Mouse (Mus musculus) testis, adult 2 months (tissue): ENCODE measurements around the gene Arl6ip1. TPM values are rescaled to one million over a fixed set of nuclear protein-coding genes. Genes with fewer than 3 reads are reported as not detected.
A peak's percentile ranks its signal among the peaks of the same experiment; 100 is the strongest.

Source experiments
- H3K27ac ChIP-seq: fragments of 200-500 bp; 2 replicates; pipeline ENCODE4 v1.5.1; 2012; ENCODE audit warnings: low read depth, low read length; ENCODE audit not compliant: control insufficient read depth, insufficient read depth
- H3K27me3 ChIP-seq: fragments of 200-500 bp; 2 replicates; pipeline ENCODE4 v1.6.1; 2012; ENCODE audit warnings: mild to moderate bottlenecking, low read length, moderate library complexity; ENCODE audit not compliant: control insufficient read depth, insufficient read depth
- H3K36me3 ChIP-seq: fragments of 200-500 bp; 2 replicates; pipeline ENCODE4 v1.6.1; 2012; ENCODE audit warnings: mild to moderate bottlenecking, low read length; ENCODE audit not compliant: control insufficient read depth, insufficient read depth
- H3K4me1 ChIP-seq: fragments of 200-500 bp; 2 replicates; pipeline ENCODE4 v1.6.1; 2012; ENCODE audit warnings: low read length; ENCODE audit not compliant: control insufficient read depth, insufficient read depth
- H3K4me3 ChIP-seq: fragments of 200-500 bp; 2 replicates; pipeline ENCODE4 v1.5.1; 2012; ENCODE audit warnings: low read depth, mild to moderate bottlenecking, low read length, moderate library complexity, mixed read lengths; ENCODE audit not compliant: control insufficient read depth
- CTCF ChIP-seq: fragments of 200-500 bp; IDR thresholded peaks from 2 replicates; pipeline ENCODE4 v1.5.1; 2012; ENCODE audit warnings: low read depth, mild to moderate bottlenecking, inconsistent platforms, low read length, moderate library complexity; ENCODE audit not compliant: control insufficient read depth, insufficient read depth, insufficient replicate concordance
- POLR2A ChIP-seq: fragments of 200-500 bp; IDR thresholded peaks from 2 replicates; pipeline ENCODE4 v1.6.1; 2012; ENCODE audit warnings: low read depth, mild to moderate bottlenecking, inconsistent platforms, low read length, moderate library complexity; ENCODE audit not compliant: control insufficient read depth
- polyA plus RNA-seq: library from polyadenylated mRNA; depleted of rRNA; stranded (reverse); fragments of >200 nt; gene quantifications from 2 replicates; pipeline ENCODE4 v1.2.3, GENCODE M21; 2012

The Arl6ip1 gene
- polyA plus RNA-seq, 1 experiment, result 197 TPM

- Histone ChIP-seq H3K27me3 (no peaks in the 10 kb centered on the region), H3K4me3 (peak overlapping the region; percentile 36), H3K4me1 (peaks cover 3% of the 10 kb centered on the region), H3K36me3 (no peaks in the 10 kb centered on the region; the same call in 1 of the 2 replicates), H3K27ac (no peak overlapping the region)
- no peak for TF ChIP-seq POLR2A
- TF ChIP-seq CTCF, result no peak
These were observed 12.5 kb downstream of the Arl6ip1 start for GRCm38 (mm10) chr7:118116787-118117538.

GRCm38 (mm10) chr7:118115877-118116568, 13.4 kb downstream of the Arl6ip1 start, which contains the start of gene Rps15a:
Rps15a (minus strand) TSS chr7:118116188.
- peaks cover 3% of the 10 kb centered on the region for H3K4me1 ChIP-seq
- TF ChIP-seq POLR2A (peak; percentile 99), CTCF (no peak)
- peak within 1 kb of the TSS; percentile 92 for H3K4me3 ChIP-seq
- no peaks in the 10 kb centered on the region; the same call in 1 of the 2 replicates for H3K36me3 ChIP-seq
- H3K27me3 ChIP-seq, result no peaks in the 10 kb centered on the region
- peak within 1 kb of the TSS; percentile 94 for H3K27ac ChIP-seq

- Histone ChIP-seq H3K36me3 (no peaks in the 10 kb centered on the region; the same call in 1 of the 2 replicates), H3K4me3 (peak overlapping the region; percentile 92), H3K4me1 (peaks cover 3% of the 10 kb centered on the region), H3K27me3 (no peaks in the 10 kb centered on the region), H3K27ac (peak overlapping the region; percentile 88)
- TF ChIP-seq CTCF (no peak), POLR2A (no peak)
These were observed 14.0 kb downstream of the Arl6ip1 start for GRCm38 (mm10) chr7:118115533-118115876.

GRCm38 (mm10) chr7:118113541-118114297, 15.7 kb downstream of the Arl6ip1 start:
- TF ChIP-seq CTCF (no peak), POLR2A (no peak)
- H3K27me3 ChIP-seq, result no peaks in the 10 kb centered on the region
- H3K4me1 ChIP-seq, result peaks cover 3% of the 10 kb centered on the region
- no peaks in the 10 kb centered on the region; the same call in none of the 2 replicates for H3K36me3 ChIP-seq
- H3K27ac ChIP-seq, result no peak overlapping the region
- H3K4me3 ChIP-seq, result no peak overlapping the region

- Histone ChIP-seq H3K4me1 (peaks cover 3% of the 10 kb centered on the region), H3K36me3 (no peaks in the 10 kb centered on the region; the same call in none of the 2 replicates), H3K27ac (no peak overlapping the region), H3K4me3 (no peak overlapping the region; the same call in 1 of the 2 replicates), H3K27me3 (no peaks in the 10 kb centered on the region)
- TF ChIP-seq CTCF (no peak), POLR2A (no peak)
These were observed 18.3 kb downstream of the Arl6ip1 start for GRCm38 (mm10) chr7:118111128-118111527.

DNA sequence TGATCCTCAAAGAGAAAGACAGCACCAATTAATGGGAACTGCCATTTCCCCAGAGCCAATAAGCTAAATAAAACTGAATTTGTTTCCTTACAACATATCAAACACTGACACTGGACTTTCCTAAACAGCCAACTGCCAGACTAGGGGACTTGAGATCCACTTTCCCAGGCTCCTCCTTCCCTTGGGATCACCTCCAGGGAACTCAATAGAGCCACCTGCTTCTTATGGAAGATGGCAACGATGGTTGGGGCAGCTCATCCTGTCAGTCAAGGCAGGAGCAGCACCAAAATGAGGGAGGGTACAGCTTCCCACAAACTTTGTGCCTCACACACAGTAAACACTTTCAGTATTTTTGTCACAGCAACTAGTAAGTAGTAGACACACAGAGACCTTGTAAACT, 21.8 kb downstream of the Arl6ip1 start:
- Histone ChIP-seq H3K36me3 (no peaks in the 10 kb centered on the region; the same call in none of the 2 replicates), H3K27me3 (no peaks in the 10 kb centered on the region), H3K27ac (no peak overlapping the region), H3K4me1 (no peaks in the 10 kb centered on the region), H3K4me3 (no peak overlapping the region)
- TF ChIP-seq POLR2A (no peak), CTCF (no peak)
